Mouse (Mus musculus): ENCODE data around the gene D630039A03Rik.

GRCm38 (mm10) chr4:57913021-57913420, 3.1 kb downstream of the D630039A03Rik start:
- TF ChIP-seq CTCF (IDR thresholded peaks at IDR 0.05; ENCODE audit: borderline replicate concordance, insufficient read depth, low read depth, low read length) (no peak), POLR2A (IDR thresholded peaks at IDR 0.05; ENCODE audit: borderline replicate concordance, insufficient read depth, low read length) (no peak)
